Mouse (Mus musculus) embryo, embryonic 11 days (tissue): ENCODE data around the gene Scgb1a1.

Experiments
- DNase-seq: peaks from one replicate; pipeline ENCODE4 v3.0.0-alpha.2; 2015

The Scgb1a1 gene

GRCm38 (mm10) chr19:9040649-9041048, 47.1 kb downstream of the Scgb1a1 start:
- DNase-seq, result no peak

GRCm38 (mm10) chr19:9039928-9040327, 47.8 kb downstream of the Scgb1a1 start:
- no peak for DNase-seq

GRCm38 (mm10) chr19:9039266-9039665, 48.5 kb downstream of the Scgb1a1 start:
- no peak for DNase-seq

- DNase-seq, result no peak
Measured at GRCm38 (mm10) chr19:9038136-9038535, 49.6 kb downstream of the Scgb1a1 start.

GRCm38 (mm10) chr19:9035101-9035500, 52.7 kb downstream of the Scgb1a1 start:
- DNase-seq, result no peak

GRCm38 (mm10) chr19:9034480-9034879, 53.3 kb downstream of the Scgb1a1 start:
- DNase-seq, result no peak
